Mouse (Mus musculus) testis, adult 2 months (tissue): ENCODE results near the gene Reln. TPM values are rescaled to one million over a fixed set of nuclear protein-coding genes. Genes with fewer than 3 reads are reported as not detected.

Source experiments
- H3K27ac ChIP-seq: fragments of 200-500 bp; 2 replicates; pipeline ENCODE4 v1.5.1; 2012; ENCODE audit warnings: low read depth, low read length; ENCODE audit not compliant: control insufficient read depth, insufficient read depth
- H3K27me3 ChIP-seq: fragments of 200-500 bp; 2 replicates; pipeline ENCODE4 v1.6.1; 2012; ENCODE audit warnings: mild to moderate bottlenecking, low read length, moderate library complexity; ENCODE audit not compliant: control insufficient read depth, insufficient read depth
- H3K36me3 ChIP-seq: fragments of 200-500 bp; 2 replicates; pipeline ENCODE4 v1.6.1; 2012; ENCODE audit warnings: mild to moderate bottlenecking, low read length; ENCODE audit not compliant: control insufficient read depth, insufficient read depth
- H3K4me1 ChIP-seq: fragments of 200-500 bp; 2 replicates; pipeline ENCODE4 v1.6.1; 2012; ENCODE audit warnings: low read length; ENCODE audit not compliant: control insufficient read depth, insufficient read depth
- H3K4me3 ChIP-seq: fragments of 200-500 bp; 2 replicates; pipeline ENCODE4 v1.5.1; 2012; ENCODE audit warnings: low read depth, mild to moderate bottlenecking, low read length, moderate library complexity, mixed read lengths; ENCODE audit not compliant: control insufficient read depth
- CTCF ChIP-seq: fragments of 200-500 bp; IDR thresholded peaks from 2 replicates; pipeline ENCODE4 v1.5.1; 2012; ENCODE audit warnings: low read depth, mild to moderate bottlenecking, inconsistent platforms, low read length, moderate library complexity; ENCODE audit not compliant: control insufficient read depth, insufficient read depth, insufficient replicate concordance
- POLR2A ChIP-seq: fragments of 200-500 bp; IDR thresholded peaks from 2 replicates; pipeline ENCODE4 v1.6.1; 2012; ENCODE audit warnings: low read depth, mild to moderate bottlenecking, inconsistent platforms, low read length, moderate library complexity; ENCODE audit not compliant: control insufficient read depth
- polyA plus RNA-seq: library from polyadenylated mRNA; depleted of rRNA; stranded (reverse); fragments of >200 nt; gene quantifications from 2 replicates; pipeline ENCODE4 v1.2.3, GENCODE M21; 2012

Gene Reln
- polyA plus RNA-seq, 1 experiment: 11.5 TPM

DNA sequence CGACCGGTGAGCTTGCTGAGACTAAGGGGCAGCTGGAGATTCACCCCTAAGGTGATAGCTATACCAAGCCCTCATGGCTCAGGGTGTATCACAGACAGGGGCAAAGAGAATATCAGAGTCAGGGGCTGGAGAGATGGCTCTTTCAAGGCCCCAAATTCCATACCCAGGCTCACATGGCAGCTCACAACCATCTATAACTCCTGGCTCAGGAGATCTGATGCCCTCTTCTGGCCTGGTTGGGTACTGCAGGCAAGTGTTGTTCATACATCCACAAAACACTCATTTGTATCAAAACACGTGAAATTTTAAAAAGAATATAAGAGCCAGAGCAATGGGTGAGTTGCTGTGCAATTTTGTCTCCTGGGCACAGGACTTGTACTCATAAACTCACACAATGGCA, 17.3 kb downstream of the Reln start:
- Histone ChIP-seq H3K27me3 (no peaks in the 10 kb centered on the region), H3K4me3 (no peak overlapping the region), H3K27ac (no peak overlapping the region), H3K4me1 (no peaks in the 10 kb centered on the region), H3K36me3 (no peaks in the 10 kb centered on the region)
- TF ChIP-seq POLR2A (no peak), CTCF (peak; percentile 58; the same call in 1 of the 2 replicates)

DNA sequence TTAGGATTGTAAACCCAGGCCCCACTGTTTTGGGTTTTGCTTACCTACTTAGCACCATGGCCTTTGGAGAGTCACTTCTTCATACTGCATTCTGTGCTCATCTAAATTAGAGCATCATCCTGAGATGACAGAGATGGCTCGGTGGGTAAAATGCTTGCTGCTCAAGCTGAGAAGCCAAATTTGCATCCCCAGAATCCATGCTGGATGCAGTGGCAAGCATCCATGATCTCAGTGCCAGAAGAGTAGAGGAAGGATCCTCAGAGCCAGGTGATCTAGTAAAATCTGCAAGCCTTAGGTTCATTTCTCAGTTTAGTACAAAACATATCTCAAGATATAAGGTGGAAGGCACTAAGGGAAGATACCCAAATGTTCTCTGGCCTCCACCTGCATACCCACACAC, 20.7 kb downstream of the Reln start:
- H3K4me3 ChIP-seq: no peak overlapping the region
- no peaks in the 10 kb centered on the region for H3K4me1 ChIP-seq
- no peak for TF ChIP-seq POLR2A
- no peak for TF ChIP-seq CTCF
- no peak overlapping the region for H3K27ac ChIP-seq
- no peaks in the 10 kb centered on the region for H3K36me3 ChIP-seq
- H3K27me3 ChIP-seq: no peaks in the 10 kb centered on the region

DNA sequence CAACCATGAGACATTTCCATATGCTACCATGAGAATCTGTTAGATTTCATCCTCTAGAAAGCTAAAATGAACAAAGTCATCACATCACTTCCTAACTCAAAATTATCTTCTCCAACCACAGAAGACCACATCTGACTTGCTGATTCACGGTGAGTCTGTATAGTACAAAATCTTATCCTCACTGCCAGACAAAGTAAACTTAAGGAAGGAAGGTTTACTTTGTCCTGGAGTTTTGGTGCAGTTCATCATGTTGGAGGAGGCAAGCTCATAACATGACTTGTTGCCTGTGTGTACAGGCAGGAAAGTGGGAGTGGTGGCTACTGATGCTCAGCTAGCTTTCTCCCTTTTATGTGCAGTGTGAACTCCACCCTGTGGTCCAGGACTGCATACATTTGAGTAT, 26.7 kb downstream of the Reln start:
- no peak overlapping the region for H3K27ac ChIP-seq
- no peaks in the 10 kb centered on the region for H3K4me1 ChIP-seq
- H3K4me3 ChIP-seq: no peak overlapping the region
- no peaks in the 10 kb centered on the region for H3K36me3 ChIP-seq
- no peaks in the 10 kb centered on the region for H3K27me3 ChIP-seq
- TF ChIP-seq POLR2A (no peak), CTCF (no peak)

DNA sequence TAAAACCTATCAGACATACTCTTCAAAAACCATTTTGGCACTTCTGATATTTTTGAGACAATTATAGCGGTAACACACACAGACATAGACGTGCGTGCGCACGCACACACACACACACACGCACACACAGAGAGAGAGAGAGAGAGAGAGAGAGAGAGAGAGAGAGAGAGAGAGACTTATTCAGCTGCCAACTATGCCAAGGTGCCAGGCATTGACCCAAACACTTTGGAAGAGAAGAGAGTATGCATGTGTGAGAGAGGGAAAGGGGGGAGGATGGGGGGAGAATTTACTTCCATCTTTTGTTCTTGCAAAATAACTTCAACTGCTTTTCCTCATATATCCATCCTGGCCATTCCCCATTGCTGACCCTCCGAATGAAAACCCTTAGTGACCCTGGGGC, 28.0 kb downstream of the Reln start:
- Histone ChIP-seq H3K27me3 (no peaks in the 10 kb centered on the region), H3K27ac (no peak overlapping the region), H3K36me3 (no peaks in the 10 kb centered on the region), H3K4me1 (no peaks in the 10 kb centered on the region), H3K4me3 (no peak overlapping the region)
- no peak for TF ChIP-seq POLR2A
- no peak for TF ChIP-seq CTCF

DNA sequence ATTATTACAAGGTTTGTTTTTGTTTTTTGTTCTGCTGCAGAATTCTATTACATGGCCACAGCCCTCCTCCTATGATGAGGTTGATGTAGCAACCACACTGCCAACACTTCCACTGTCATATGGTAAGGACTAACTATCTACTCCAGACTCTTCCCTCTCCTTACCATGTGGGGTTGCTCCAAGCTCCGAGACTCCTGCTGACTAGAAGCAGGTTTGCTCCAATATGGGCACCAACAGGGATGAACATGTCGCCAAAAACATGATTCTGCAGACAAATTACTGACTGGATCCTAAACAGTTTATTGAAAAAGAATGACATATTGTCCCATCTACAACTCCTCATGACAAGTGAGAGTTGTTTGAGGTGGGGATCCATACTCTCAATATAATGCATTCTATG, 28.5 kb downstream of the Reln start:
- Histone ChIP-seq H3K36me3 (no peaks in the 10 kb centered on the region), H3K27me3 (no peaks in the 10 kb centered on the region), H3K27ac (no peak overlapping the region), H3K4me3 (no peak overlapping the region), H3K4me1 (no peaks in the 10 kb centered on the region)
- TF ChIP-seq CTCF (no peak), POLR2A (no peak)

DNA sequence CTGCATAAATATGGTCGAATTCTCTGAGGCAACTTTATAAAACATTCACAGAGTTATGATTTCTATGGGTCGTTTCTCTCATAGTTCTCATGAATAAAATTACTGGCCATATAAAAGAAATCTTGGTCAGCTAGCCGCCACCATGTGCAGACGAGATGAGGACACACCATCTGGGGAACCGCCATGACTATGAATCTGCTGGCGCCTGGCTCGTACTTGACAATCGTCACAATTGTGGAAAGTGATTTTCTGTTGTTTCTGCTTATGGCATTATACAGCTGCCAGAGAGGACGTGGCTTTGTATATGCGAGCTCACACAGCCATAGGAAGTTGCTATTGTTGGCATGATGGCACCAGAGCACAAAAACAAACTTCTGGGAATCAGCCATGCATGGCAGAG, 31.5 kb downstream of the Reln start:
- TF ChIP-seq CTCF: no peak
- H3K27ac ChIP-seq: no peak overlapping the region
- no peaks in the 10 kb centered on the region for H3K36me3 ChIP-seq
- H3K4me1 ChIP-seq: no peaks in the 10 kb centered on the region
- no peak overlapping the region for H3K4me3 ChIP-seq
- no peaks in the 10 kb centered on the region for H3K27me3 ChIP-seq

DNA sequence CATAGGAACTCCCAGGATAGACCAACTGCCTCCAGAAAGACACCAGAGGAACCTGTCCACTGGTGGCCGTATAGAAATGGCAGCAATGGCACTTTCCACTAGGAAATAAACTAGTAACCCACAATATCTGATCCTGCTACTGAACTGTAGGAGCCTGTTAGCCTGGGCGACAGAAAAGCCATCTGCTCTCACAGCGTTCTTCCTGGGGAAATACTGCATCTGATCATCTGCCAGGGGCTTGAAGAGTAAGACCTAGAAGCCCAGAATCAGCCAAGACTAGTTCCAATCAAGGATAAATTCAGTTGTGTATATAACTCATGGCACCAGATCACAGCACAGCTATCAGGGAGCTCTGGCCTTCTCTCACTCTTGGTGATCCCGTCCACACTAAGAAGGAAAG, 33.5 kb downstream of the Reln start:
- Histone ChIP-seq H3K36me3 (no peaks in the 10 kb centered on the region), H3K4me1 (no peaks in the 10 kb centered on the region), H3K27me3 (no peaks in the 10 kb centered on the region), H3K4me3 (no peak overlapping the region), H3K27ac (no peak overlapping the region)
- no peak for TF ChIP-seq POLR2A

DNA sequence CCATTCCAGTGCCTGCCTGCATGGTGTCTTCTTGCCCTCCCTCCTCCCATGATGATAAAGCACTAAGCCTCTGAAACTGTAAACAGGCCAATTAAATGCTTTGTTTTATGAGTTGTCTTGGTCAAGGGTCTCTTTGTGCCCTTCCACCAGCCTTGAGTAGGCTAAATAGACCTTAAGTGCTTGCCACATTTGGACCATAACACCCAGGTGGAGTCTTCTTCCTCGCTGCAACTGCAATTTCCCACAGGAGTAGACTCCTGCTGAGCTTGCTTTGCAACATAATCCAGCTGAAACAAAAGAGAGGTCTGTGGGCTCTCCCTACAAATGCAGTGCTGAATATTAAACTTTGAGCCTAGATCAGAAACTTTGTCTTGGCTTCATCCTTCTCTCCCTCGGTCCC, 35.5 kb downstream of the Reln start:
- no peak overlapping the region for H3K27ac ChIP-seq
- TF ChIP-seq CTCF: no peak
- no peak for TF ChIP-seq POLR2A
- H3K27me3 ChIP-seq: no peaks in the 10 kb centered on the region
- H3K36me3 ChIP-seq: no peaks in the 10 kb centered on the region
- H3K4me1 ChIP-seq: no peaks in the 10 kb centered on the region
- H3K4me3 ChIP-seq: no peak overlapping the region
